Mouse (Mus musculus) forebrain, embryonic 11.5 days (tissue): ENCODE results near the gene Olfr324. TPM values are rescaled to one million over a fixed set of nuclear protein-coding genes. Genes with fewer than 3 reads are reported as not detected.

Experiments
- ATAC-seq: fragments of 200-750 bp; cut with Nextera tagmentation; replicated peaks from 2 replicates; pipeline ENCODE4 v1.8.0; 2017; ENCODE audit warnings: moderate TSS enrichment; ENCODE audit not compliant: low FRiP score
- DNase-seq: peaks from one replicate; pipeline ENCODE4 v3.0.0-alpha.2; 2017; ENCODE audit warnings: low spot score
- H3K27ac ChIP-seq: fragments of 300-500 bp; sonication (generic); 2 replicates; pipeline ENCODE4 v1.5.1; 2014; ENCODE audit warnings: low read depth, low read length
- H3K27me3 ChIP-seq: fragments of 300-500 bp; sonication (generic); 2 replicates; pipeline ENCODE4 v1.6.1; 2014; ENCODE audit warnings: mild to moderate bottlenecking, low read length, mixed read lengths; ENCODE audit not compliant: control insufficient read depth, insufficient read depth
- H3K36me3 ChIP-seq: fragments of 300-500 bp; sonication (generic); 2 replicates; pipeline ENCODE4 v1.6.1; 2014; ENCODE audit warnings: mild to moderate bottlenecking, low read length, moderate library complexity, mixed read lengths; ENCODE audit not compliant: control insufficient read depth, insufficient read depth
- H3K4me1 ChIP-seq: fragments of 300-500 bp; sonication (generic); replicated peaks from 2 replicates; pipeline ENCODE4 v1.6.1; 2014; ENCODE audit warnings: low read length, mixed read lengths; ENCODE audit not compliant: control insufficient read depth, insufficient read depth
- H3K4me2 ChIP-seq: fragments of 300-500 bp; sonication (generic); 2 replicates; pipeline ENCODE4 v1.6.1; 2014; ENCODE audit warnings: low read depth, mild to moderate bottlenecking, low read length, moderate library complexity, mixed read lengths; ENCODE audit not compliant: severe bottlenecking
- H3K4me3 ChIP-seq: fragments of 300-500 bp; sonication (generic); 2 replicates; pipeline ENCODE4 v1.5.1; 2014; ENCODE audit warnings: low read depth, low read length
- H3K9ac ChIP-seq: fragments of 300-500 bp; sonication (generic); 2 replicates; pipeline ENCODE4 v1.6.1; 2014; ENCODE audit warnings: low read length
- H3K9me3 ChIP-seq: fragments of 300-500 bp; sonication (generic); 2 replicates; pipeline ENCODE4 v1.6.1; 2016; ENCODE audit warnings: low read length, mixed read lengths; ENCODE audit not compliant: control insufficient read depth
- WGBS: fragments of 180-500 bp; shearing (Covaris S2); extraction: QIAGEN DNeasy Blood & Tissue Kit; methylation state at CpG from one replicate; pipeline ENCODE4 v1.1.7; 2014; 5-methylcytosine and 5-hydroxymethylcytosine counted together
- polyA plus RNA-seq: library from polyadenylated mRNA; unstranded; fragments of >200 nt; fragmentation: Nextera tagmentation; extraction: Ambion mirVana; gene quantifications from 2 replicates; pipeline ENCODE4 v1.2.1, GENCODE M21; 2014

The Olfr324 gene
- polyA plus RNA-seq, 1 experiment from 2014 or later: not detected

DNA sequence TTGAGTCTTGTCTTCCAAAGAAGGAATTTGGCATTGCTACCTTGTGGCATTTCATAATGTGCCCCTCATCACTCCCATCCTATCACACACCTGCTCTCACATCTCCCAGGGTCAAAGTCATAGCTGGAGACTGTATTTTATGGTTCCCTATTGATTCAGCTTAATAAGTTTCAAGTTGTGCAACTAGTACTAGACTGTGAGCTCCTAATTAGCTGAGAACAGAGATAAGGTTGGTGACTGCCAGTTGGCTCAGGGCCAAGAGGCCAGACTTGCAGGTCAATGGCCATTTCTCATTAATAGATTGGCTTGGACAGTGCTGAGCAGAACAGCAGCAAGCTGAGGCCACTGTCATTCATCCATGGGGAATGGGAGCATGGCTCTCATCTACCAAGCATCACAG, 19.6 kb downstream of the Olfr324 start:
- no peak for ATAC-seq
- Histone ChIP-seq H3K4me1 (no peaks in the 10 kb centered on the region), H3K4me3 (no peak overlapping the region)

DNA sequence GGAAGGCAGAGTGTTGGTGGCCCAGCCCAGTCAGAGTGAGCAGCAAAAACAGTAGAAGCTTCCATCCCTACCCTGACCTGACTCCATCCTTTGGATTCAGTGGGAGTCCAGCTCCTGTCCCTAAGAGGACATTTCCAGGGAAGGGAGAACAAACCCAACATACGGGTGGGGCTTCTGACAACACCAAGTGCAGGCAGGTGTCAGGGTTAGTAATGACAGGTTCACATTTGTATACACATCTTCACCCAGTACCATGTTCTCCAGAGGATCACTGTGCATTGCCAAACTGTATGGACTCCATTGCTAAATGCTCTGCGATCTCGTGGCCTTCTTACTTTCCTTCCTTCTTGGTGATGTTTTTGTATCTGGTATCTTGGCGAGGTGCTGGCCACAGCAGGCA, 21.1 kb downstream of the Olfr324 start, which contains the start of gene 2210407C18Rik:
2210407C18Rik (minus strand) TSS at position 101 of the 400 bp plus-strand sequence.
- Histone ChIP-seq H3K27ac (no peak within 1 kb of the TSS), H3K36me3 (no peaks in the 10 kb centered on the region), H3K4me2 (no peak within 1 kb of the TSS), H3K4me3 (no peak within 1 kb of the TSS), H3K9me3 (no peaks in the 10 kb centered on the region), H3K9ac (no peak within 1 kb of the TSS), H3K27me3 (no peaks in the 10 kb centered on the region), H3K4me1 (no peaks in the 10 kb centered on the region)
- ATAC-seq (no peak), DNase-seq (no peak)
- 89% methylated on average over 4 of the region's 4 CpGs for WGBS

More for the DNA sequence above, 19.6 kb downstream of the Olfr324 start:
- Histone ChIP-seq H3K9ac (no peak overlapping the region), H3K9me3 (no peaks in the 10 kb centered on the region), H3K4me2 (no peak overlapping the region), H3K27ac (no peak overlapping the region), H3K36me3 (no peaks in the 10 kb centered on the region), H3K27me3 (no peaks in the 10 kb centered on the region)
- no peak for DNase-seq

DNA sequence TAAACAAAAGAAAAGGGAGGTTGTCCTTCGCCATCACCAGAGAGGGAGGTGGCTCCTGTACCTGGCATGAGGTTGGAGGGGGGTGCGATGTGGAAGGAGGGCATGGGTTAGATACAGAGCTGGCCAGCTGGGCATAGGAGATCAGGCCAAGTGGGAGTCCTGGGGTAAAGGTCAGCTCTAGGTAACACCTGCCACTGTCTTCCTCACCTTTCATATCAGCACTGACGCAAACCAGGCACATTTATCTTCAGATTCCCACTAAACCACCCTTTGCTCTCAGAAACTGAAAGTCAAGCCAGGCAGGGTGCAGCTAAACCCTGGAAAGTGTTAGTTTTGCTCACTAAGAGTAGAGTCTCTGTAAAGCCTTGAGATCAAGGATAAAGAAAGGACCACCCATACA, 23.5 kb downstream of the Olfr324 start:
- no peak for ATAC-seq
- WGBS: 71% methylated on average over 3 of the region's 3 CpGs
- no peaks in the 10 kb centered on the region for H3K36me3 ChIP-seq
- H3K4me3 ChIP-seq: no peak overlapping the region
- H3K4me2 ChIP-seq: no peak overlapping the region
- DNase-seq: no peak
- H3K9me3 ChIP-seq: no peaks in the 10 kb centered on the region
- no peaks in the 10 kb centered on the region for H3K4me1 ChIP-seq
- H3K27me3 ChIP-seq: no peaks in the 10 kb centered on the region
- no peak overlapping the region for H3K27ac ChIP-seq
- H3K9ac ChIP-seq: no peak overlapping the region

DNA sequence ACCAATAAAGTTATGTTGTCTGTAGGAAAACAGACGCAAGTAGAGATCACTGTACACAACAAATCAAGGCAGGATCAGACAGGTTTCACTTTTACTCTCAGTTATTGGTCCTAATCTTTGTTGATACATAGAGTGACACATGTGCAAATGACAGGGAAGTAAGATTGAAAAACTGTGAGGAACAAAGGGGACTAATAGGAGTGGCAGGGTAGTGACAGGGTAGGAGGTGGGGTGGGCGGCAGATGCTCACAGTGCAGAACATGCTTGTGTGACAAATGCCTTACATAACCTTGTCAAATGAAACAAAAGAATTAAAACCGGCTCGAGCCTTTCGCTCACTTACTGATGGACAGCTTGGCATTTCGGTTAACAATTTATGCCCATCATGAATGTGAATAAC, 23.9 kb downstream of the Olfr324 start:
- 81% methylated on average over 6 of the region's 6 CpGs for WGBS
- Histone ChIP-seq H3K36me3 (no peaks in the 10 kb centered on the region), H3K4me1 (no peaks in the 10 kb centered on the region), H3K9me3 (no peaks in the 10 kb centered on the region), H3K4me2 (no peak overlapping the region), H3K4me3 (no peak overlapping the region), H3K27me3 (no peaks in the 10 kb centered on the region), H3K27ac (no peak overlapping the region), H3K9ac (no peak overlapping the region)
- DNase-seq (no peak), ATAC-seq (no peak)

DNA sequence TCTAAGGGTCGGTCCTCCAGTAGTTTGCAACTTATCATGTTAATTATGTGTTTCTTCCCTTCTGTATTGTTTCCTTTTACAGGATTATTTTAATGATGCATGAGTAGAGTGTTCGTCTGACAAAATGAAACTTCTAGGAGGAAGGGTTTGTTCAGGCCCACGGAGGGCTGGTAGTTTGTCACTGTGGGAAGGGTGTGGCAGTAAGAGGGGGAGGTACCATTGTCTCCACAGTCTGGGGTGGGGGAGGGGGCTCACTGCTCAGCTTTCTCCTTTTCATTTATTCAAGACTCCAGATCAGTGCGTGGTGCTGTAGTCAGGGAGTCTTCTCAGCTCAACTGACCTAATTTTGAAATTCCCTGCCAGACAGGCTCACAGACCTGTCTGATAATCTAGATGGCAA, 31.2 kb downstream of the Olfr324 start:
- Histone ChIP-seq H3K27ac (no peak overlapping the region), H3K4me1 (no peaks in the 10 kb centered on the region), H3K9me3 (no peaks in the 10 kb centered on the region), H3K4me3 (no peak overlapping the region), H3K27me3 (no peaks in the 10 kb centered on the region), H3K9ac (no peak overlapping the region), H3K36me3 (no peaks in the 10 kb centered on the region), H3K4me2 (no peak overlapping the region)
- 63% methylated on average over 4 of the region's 4 CpGs for whole genome bisulfite sequencing
- ATAC-seq (no peak), DNase-seq (no peak)

DNA sequence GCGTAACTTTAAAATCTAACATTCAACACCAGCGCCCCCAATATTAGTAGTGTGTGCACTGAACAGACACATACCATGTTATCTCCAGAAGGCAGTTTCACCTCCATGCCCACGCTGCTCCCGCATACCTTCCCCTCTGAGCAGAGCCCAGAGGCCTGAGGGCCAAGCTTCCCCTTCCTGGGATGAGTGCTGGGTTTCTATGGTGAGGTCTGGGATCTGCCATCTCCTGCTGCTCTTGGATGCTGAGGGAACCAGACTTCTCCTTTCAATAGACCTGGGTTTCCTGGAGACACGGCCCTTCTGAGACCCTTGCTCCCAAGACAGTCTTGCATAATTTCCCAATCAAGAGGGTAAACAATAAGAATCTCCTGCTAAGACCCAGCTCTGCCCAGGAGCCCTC, 35.5 kb downstream of the Olfr324 start, which contains the start of gene Olfr323:
Olfr323 (minus strand) TSS at position 101 of the 400 bp plus-strand sequence.
- Histone ChIP-seq H3K4me3 (no peak within 1 kb of the TSS), H3K9ac (no peak within 1 kb of the TSS), H3K36me3 (no peaks in the 10 kb centered on the region), H3K27me3 (no peaks in the 10 kb centered on the region), H3K4me1 (no peaks in the 10 kb centered on the region), H3K27ac (no peak within 1 kb of the TSS), H3K4me2 (no peak within 1 kb of the TSS), H3K9me3 (no peaks in the 10 kb centered on the region)
- no peak for ATAC-seq
- no peak for DNase-seq
- WGBS: 85% methylated on average over 5 of the region's 5 CpGs

DNA sequence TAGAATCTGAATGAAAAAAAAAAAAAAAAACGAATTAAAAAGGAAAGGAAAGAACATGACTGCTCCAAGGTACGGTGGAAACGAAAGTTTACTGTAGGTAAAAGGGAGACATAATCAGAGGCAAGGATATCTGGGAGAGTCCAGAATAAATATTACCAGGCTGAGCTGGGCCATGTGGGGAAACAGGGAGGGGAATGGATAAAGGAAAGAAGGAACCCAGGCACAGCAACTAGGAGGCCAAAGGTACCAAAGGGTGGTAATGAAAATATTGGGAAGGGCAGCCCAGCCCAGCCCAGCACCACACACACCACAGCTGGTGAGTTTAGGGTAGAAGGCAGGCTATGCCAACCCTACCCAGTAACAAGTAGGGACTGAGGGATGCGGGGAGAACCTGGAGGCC, 40.0 kb downstream of the Olfr324 start:
- H3K4me3 ChIP-seq: no peak overlapping the region
- H3K27ac ChIP-seq: no peak overlapping the region
- no peaks in the 10 kb centered on the region for H3K27me3 ChIP-seq
- no peaks in the 10 kb centered on the region for H3K9me3 ChIP-seq
- ATAC-seq (no peak), DNase-seq (no peak)
- no peaks in the 10 kb centered on the region for H3K36me3 ChIP-seq
- no peaks in the 10 kb centered on the region for H3K4me1 ChIP-seq
- H3K4me2 ChIP-seq: no peak overlapping the region
- 74% methylated on average over 4 of the region's 4 CpGs for WGBS
- no peak overlapping the region for H3K9ac ChIP-seq

DNA sequence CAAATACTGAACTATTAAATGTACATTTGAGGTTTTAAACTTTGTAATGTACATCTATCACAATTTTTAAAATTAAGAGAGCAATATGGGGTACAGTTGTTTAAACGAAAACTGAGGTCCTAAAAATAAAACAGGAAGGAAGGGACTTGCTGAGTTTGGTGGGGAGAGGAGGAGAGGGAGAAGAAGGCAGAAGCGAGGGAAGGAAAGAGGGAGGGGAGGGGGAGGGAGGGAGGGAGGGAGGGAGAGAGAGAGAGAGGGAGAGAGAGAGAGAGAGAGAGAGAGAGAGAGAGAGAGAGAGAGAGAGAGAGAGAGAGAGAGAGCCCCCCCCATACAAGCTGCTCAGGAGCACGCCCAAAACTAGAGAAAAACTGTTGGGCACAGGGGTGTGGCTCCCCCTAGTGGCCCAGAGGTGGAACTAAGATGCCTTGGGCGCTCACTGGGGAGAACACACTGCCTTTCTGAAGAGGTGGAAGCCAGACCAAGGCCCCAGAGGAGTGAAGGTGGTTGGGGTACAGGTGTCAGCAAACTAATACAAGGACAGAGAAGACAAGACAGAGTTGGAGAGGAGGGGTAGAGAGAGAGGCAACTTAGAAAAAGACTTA, 41.6 kb downstream of the Olfr324 start:
- H3K4me2 ChIP-seq: no peak overlapping the region
- ATAC-seq (0 out of 2 replicates have a peak, but pooled peaks have one; percentile 21), DNase-seq (peak; percentile 80)
- 0 out of 2 replicates have a peak, but pooled peaks cover 5% of the 10 kb centered on the region for H3K4me1 ChIP-seq
- H3K27me3 ChIP-seq: no peaks in the 10 kb centered on the region; the same call in none of the 2 replicates
- H3K9me3 ChIP-seq: no peaks in the 10 kb centered on the region
- H3K4me3 ChIP-seq: no peak overlapping the region
- H3K36me3 ChIP-seq: no peaks in the 10 kb centered on the region
- 17% methylated on average over 3 of the region's 4 CpGs for WGBS
- no peak overlapping the region for H3K9ac ChIP-seq
- H3K27ac ChIP-seq: no peak overlapping the region

DNA sequence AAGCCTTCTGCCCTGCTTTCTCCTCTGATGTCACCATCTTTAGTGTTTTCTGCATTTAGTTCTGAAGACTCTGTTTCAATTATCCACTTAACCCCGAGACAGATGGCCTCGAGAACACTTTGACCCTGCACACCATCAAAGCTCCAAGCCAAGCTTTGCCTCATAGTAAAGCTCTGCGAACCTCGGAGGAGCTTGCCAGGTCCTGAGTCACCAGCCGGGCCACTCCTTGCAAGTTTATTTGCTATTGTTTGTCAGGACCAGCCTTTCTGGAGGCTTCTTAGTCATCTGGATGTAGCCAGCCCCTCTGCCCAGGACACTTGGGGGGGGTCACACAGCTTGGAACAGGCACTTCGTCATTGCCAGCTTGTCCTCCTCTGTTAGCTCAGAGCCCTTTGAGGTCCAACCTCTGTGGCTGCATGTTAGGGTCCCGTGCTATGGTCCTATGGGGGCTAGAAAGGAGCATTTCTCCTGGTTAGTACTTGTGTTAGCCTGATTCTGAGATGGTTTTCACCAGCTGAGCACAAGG, 43.3 kb downstream of the Olfr324 start:
- Histone ChIP-seq H3K27me3 (peaks cover 2% of the 10 kb centered on the region), H3K36me3 (no peaks in the 10 kb centered on the region), H3K4me3 (no peak overlapping the region), H3K9ac (no peak overlapping the region), H3K4me1 (0 out of 2 replicates have a peak, but pooled peaks cover 5% of the 10 kb centered on the region), H3K4me2 (no peak overlapping the region), H3K27ac (no peak overlapping the region), H3K9me3 (no peaks in the 10 kb centered on the region)
- ATAC-seq (no peak), DNase-seq (no peak)
- 63% methylated on average over 7 of the region's 7 CpGs for whole genome bisulfite sequencing
